Mouse (Mus musculus) liver, adult 2 months (tissue): ENCODE results near the gene Rangap1. TPM values are rescaled to one million over a fixed set of nuclear protein-coding genes. Genes with fewer than 3 reads are reported as not detected.

Experiments used
- DNase-seq: peaks from one replicate; pipeline ENCODE4 v3.0.0-alpha.2; 2011; ENCODE audit warnings: low read depth, low spot score; ENCODE audit errors: extremely low read depth
- H3K27ac ChIP-seq: fragments of 200-500 bp; replicated peaks from 2 replicates; pipeline ENCODE4 v1.5.1; 2012; ENCODE audit warnings: low read depth, mild to moderate bottlenecking, control low read depth, inconsistent platforms, low read length; ENCODE audit not compliant: insufficient read depth
- H3K27me3 ChIP-seq: fragments of 200-500 bp; 2 replicates; pipeline ENCODE4 v1.6.1; 2012; ENCODE audit warnings: mild to moderate bottlenecking, moderate library complexity, low read length, inconsistent platforms; ENCODE audit not compliant: control insufficient read depth, insufficient read depth
- H3K36me3 ChIP-seq: fragments of 200-500 bp; 2 replicates; pipeline ENCODE4 v1.6.1; 2012; ENCODE audit warnings: low read length, inconsistent platforms; ENCODE audit not compliant: control insufficient read depth, insufficient read depth
- H3K4me1 ChIP-seq: fragments of 200-500 bp; 2 replicates; pipeline ENCODE4 v1.6.1; 2011; ENCODE audit warnings: low read length; ENCODE audit not compliant: control insufficient read depth, insufficient read depth
- H3K4me3 ChIP-seq: fragments of 200-500 bp; 2 replicates; pipeline ENCODE4 v1.5.1; 2011; ENCODE audit warnings: low read depth, mild to moderate bottlenecking, control low read depth, low read length, moderate library complexity; ENCODE audit not compliant: insufficient read depth
- H3K79me2 ChIP-seq: fragments of 200-500 bp; 2 replicates; pipeline ENCODE4 v1.6.1; 2012; ENCODE audit warnings: inconsistent platforms, mild to moderate bottlenecking, low read length, moderate library complexity; ENCODE audit not compliant: control insufficient read depth, insufficient read depth
- H3K9ac ChIP-seq: fragments of 200-500 bp; 2 replicates; pipeline ENCODE4 v1.6.1; 2012; ENCODE audit warnings: low read depth, mild to moderate bottlenecking, control low read depth, inconsistent platforms, low read length
- CTCF ChIP-seq: fragments of 200-500 bp; IDR thresholded peaks from 2 replicates; pipeline ENCODE4 v1.5.1; 2011; ENCODE audit warnings: low read depth, low read length, control low read depth
- POLR2A ChIP-seq: fragments of 200-500 bp; IDR thresholded peaks from 2 replicates; pipeline ENCODE4 v1.6.1; 2011; ENCODE audit warnings: low read length, control low read depth; ENCODE audit not compliant: insufficient read depth; ENCODE audit errors: extremely low read depth
- WGBS: fragments of 180-500 bp; shearing (Covaris S2); methylation state at CpG from one replicate; pipeline ENCODE4 v1.1.7; 2018; 5-methylcytosine and 5-hydroxymethylcytosine counted together
- polyA plus RNA-seq: library from polyadenylated mRNA; depleted of rRNA; stranded (reverse); fragments of >200 nt; gene quantifications from 2 replicates; pipeline ENCODE4 v1.2.3, GENCODE M21; 2012
- total RNA-seq: library from RNA; depleted of rRNA; stranded (reverse); fragments of >200 nt; gene quantifications from 2 replicates; pipeline ENCODE4 v1.2.3, GENCODE M21; 2014

Rangap1 gene
- total and polyA plus RNA-seq, 2 experiments = 24.8 to 32.8 TPM

- TF ChIP-seq POLR2A (no peak), CTCF (no peak)
- WGBS = 6% methylated on average over 41 of the region's 41 CpGs
- DNase-seq = no peak
- no peaks in the 10 kb centered on the region for H3K79me2 ChIP-seq
- no peak overlapping the region for H3K27ac ChIP-seq
- peak overlapping the region; percentile 68; the same call in 1 of the 2 replicates for H3K4me3 ChIP-seq
- H3K9ac ChIP-seq = peak overlapping the region; percentile 79
- peaks cover 3% of the 10 kb centered on the region; the same call in 1 of the 2 replicates for H3K4me1 ChIP-seq
- H3K27me3 ChIP-seq = no peaks in the 10 kb centered on the region
- no peaks in the 10 kb centered on the region for H3K36me3 ChIP-seq
Observed at GRCm38 (mm10) chr15:81693366-81693966, 51.9 kb downstream of the Rangap1 start.

GRCm38 (mm10) chr15:81680301-81680805 lies 65.0 kb downstream of the Rangap1 start:
- peaks cover 14% of the 10 kb centered on the region for H3K36me3 ChIP-seq
- TF ChIP-seq POLR2A (no peak), CTCF (no peak)
- DNase-seq = no peak

GRCm38 (mm10) chr15:81676637-81677036 lies 68.7 kb downstream of the Rangap1 start:
- WGBS = 55% methylated on average over 3 of the region's 3 CpGs
- H3K36me3 ChIP-seq = peaks cover 9% of the 10 kb centered on the region

More at GRCm38 (mm10) chr15:81680301-81680805, 65.0 kb downstream of the Rangap1 start:
- H3K4me3 ChIP-seq = no peak overlapping the region
- WGBS = over 99% methylated on average over 4 of the region's 4 CpGs
- no peaks in the 10 kb centered on the region for H3K79me2 ChIP-seq
- no peak overlapping the region for H3K9ac ChIP-seq
- no peak overlapping the region for H3K27ac ChIP-seq
- no peaks in the 10 kb centered on the region for H3K4me1 ChIP-seq
- no peaks in the 10 kb centered on the region for H3K27me3 ChIP-seq

GRCm38 (mm10) chr15:81670231-81670640 lies 75.1 kb downstream of the Rangap1 start:
- H3K27ac ChIP-seq = no peak overlapping the region
- H3K4me1 ChIP-seq = no peaks in the 10 kb centered on the region
- TF ChIP-seq POLR2A (no peak), CTCF (peak; percentile 60)
- H3K4me3 ChIP-seq = no peak overlapping the region
- H3K27me3 ChIP-seq = no peaks in the 10 kb centered on the region
- DNase-seq = no peak
- WGBS = 86% methylated on average over 4 of the region's 4 CpGs
- no peaks in the 10 kb centered on the region for H3K79me2 ChIP-seq
- H3K36me3 ChIP-seq = no peaks in the 10 kb centered on the region; the same call in 1 of the 2 replicates
- no peak overlapping the region for H3K9ac ChIP-seq

More at GRCm38 (mm10) chr15:81676637-81677036, 68.7 kb downstream of the Rangap1 start:
- no peak for DNase-seq
- H3K79me2 ChIP-seq = no peaks in the 10 kb centered on the region
- no peaks in the 10 kb centered on the region for H3K27me3 ChIP-seq
- no peak for TF ChIP-seq CTCF
- TF ChIP-seq POLR2A = no peak
- H3K27ac ChIP-seq = no peak overlapping the region
- no peaks in the 10 kb centered on the region for H3K4me1 ChIP-seq
- H3K4me3 ChIP-seq = no peak overlapping the region
- no peak overlapping the region for H3K9ac ChIP-seq

- no peak for DNase-seq
- Histone ChIP-seq H3K4me3 (no peak overlapping the region), H3K79me2 (no peaks in the 10 kb centered on the region), H3K36me3 (no peaks in the 10 kb centered on the region), H3K27me3 (no peaks in the 10 kb centered on the region), H3K4me1 (peaks cover 3% of the 10 kb centered on the region), H3K9ac (no peak overlapping the region), H3K27ac (no peak overlapping the region)
- TF ChIP-seq CTCF = no peak
- TF ChIP-seq POLR2A = no peak
- 93% methylated on average over 10 of the region's 10 CpGs for WGBS
Observed at GRCm38 (mm10) chr15:81666957-81667356, 78.4 kb downstream of the Rangap1 start.
